Mouse (Mus musculus) left cerebral cortex, adult 2 months (tissue): ENCODE measurements around the gene Fignl2. TPM values are rescaled to one million over a fixed set of nuclear protein-coding genes. Genes with fewer than 3 reads are reported as not detected.

Source experiments
- DNase-seq, 2 experiments: peaks; one replicate each; pipeline ENCODE4 v3.0.0; 2021 to 2022; ENCODE audit warnings: low spot score in 2 of 2, mixed read lengths in 1 of 2; ENCODE audit errors: extremely low spot score in 1 of 2
- H3K27ac ChIP-seq: fragments of 200-600 bp; 2 replicates; pipeline ENCODE4 v1.8.1; 2022
- H3K4me3 ChIP-seq: fragments of 200-600 bp; 2 replicates; pipeline ENCODE4 v1.8.1; 2022
- CTCF ChIP-seq: fragments of 200-600 bp; IDR thresholded peaks from 2 replicates; pipeline ENCODE4 v1.8.1; 2022; ENCODE audit warnings: antibody characterized with exemption, mild to moderate bottlenecking, moderate library complexity
- intact Hi-C: fragments of 180-260 bp; cut with DNase I; formaldehyde crosslinking; loops from one replicate; pipeline ENCODE4 v1.15.1; 2025
- total RNA-seq, 2 experiments: library from RNA; stranded (reverse); gene quantifications; 2 replicates each; pipeline ENCODE4 v1.2.3; 2021

Fignl2 gene
- total RNA-seq, 2 experiments from 2014 or later, result 1.2 to 1.4 TPM

- Histone ChIP-seq H3K4me3 (no peak overlapping the region), H3K27ac (no peak overlapping the region)
- DNase-seq, result no peak
- no peak; the same call in 1 of the 2 replicates for TF ChIP-seq CTCF
- intact Hi-C loops, result no loop called here
Observed at GRCm38 (mm10) chr15:101107906-101108671, 29.7 kb upstream of the Fignl2 start.

- Histone ChIP-seq H3K27ac (no peak overlapping the region), H3K4me3 (peak overlapping the region; percentile 37)
- intact Hi-C loops, result no loop called here
- no peak for DNase-seq
- TF ChIP-seq CTCF, result no peak
Observed at GRCm38 (mm10) chr15:101106011-101106410, 27.6 kb upstream of the Fignl2 start.

- TF ChIP-seq CTCF, result peak; percentile 87
- Histone ChIP-seq H3K4me3 (peak overlapping the region; percentile 37), H3K27ac (no peak overlapping the region)
- DNase-seq, result peak; percentile 60 to 71
- intact Hi-C loops, result no loop called here
Observed at GRCm38 (mm10) chr15:101105496-101105994, 27.2 kb upstream of the Fignl2 start.

- Histone ChIP-seq H3K4me3 (no peak overlapping the region), H3K27ac (no peak overlapping the region)
- no peak for TF ChIP-seq CTCF
- DNase-seq, result no peak
- intact Hi-C loops, result no loop called here
Observed at GRCm38 (mm10) chr15:101103605-101104304, 25.4 kb upstream of the Fignl2 start.

GRCm38 (mm10) chr15:101100996-101101395 is 22.6 kb upstream of the Fignl2 start:
- Histone ChIP-seq H3K4me3 (no peak overlapping the region), H3K27ac (no peak overlapping the region)
- no peak for TF ChIP-seq CTCF
- no peak for DNase-seq
- intact Hi-C loops, result no loop called here

GRCm38 (mm10) chr15:101097985-101098651 is 19.8 kb upstream of the Fignl2 start:
- no peak for DNase-seq
- Histone ChIP-seq H3K27ac (no peak overlapping the region), H3K4me3 (no peak overlapping the region)
- intact Hi-C loops, result no loop called here
- TF ChIP-seq CTCF, result no peak

GRCm38 (mm10) chr15:101095392-101095791 is 17.0 kb upstream of the Fignl2 start:
- H3K27ac ChIP-seq, result no peak overlapping the region
- H3K4me3 ChIP-seq, result no peak overlapping the region
- TF ChIP-seq CTCF, result no peak
- intact Hi-C loops, result no loop called here
- no peak for DNase-seq

GRCm38 (mm10) chr15:101094979-101095378 is 16.6 kb upstream of the Fignl2 start:
- Histone ChIP-seq H3K4me3 (no peak overlapping the region), H3K27ac (no peak overlapping the region)
- TF ChIP-seq CTCF, result no peak
- intact Hi-C loops, result no loop called here
- DNase-seq, result no peak

GRCm38 (mm10) chr15:101093988-101094387 is 15.6 kb upstream of the Fignl2 start:
- no peak for TF ChIP-seq CTCF
- no peak for DNase-seq
- intact Hi-C loops, result no loop called here

GRCm38 (mm10) chr15:101092829-101093648 is 14.7 kb upstream of the Fignl2 start:
- peak; percentile 26 to 27 for DNase-seq
- Histone ChIP-seq H3K27ac (peak overlapping the region; percentile 29), H3K4me3 (no peak overlapping the region)
- TF ChIP-seq CTCF, result no peak
- intact Hi-C loops, result no loop called here

More at GRCm38 (mm10) chr15:101093988-101094387, 15.6 kb upstream of the Fignl2 start:
- no peak overlapping the region for H3K4me3 ChIP-seq
- H3K27ac ChIP-seq, result no peak overlapping the region

- DNase-seq, result no peak
- Histone ChIP-seq H3K27ac (peak overlapping the region; percentile 29), H3K4me3 (no peak overlapping the region)
- intact Hi-C loops, result no loop called here
- no peak for TF ChIP-seq CTCF
Observed at GRCm38 (mm10) chr15:101092121-101092828, 13.9 kb upstream of the Fignl2 start.
